Mouse (Mus musculus) testis, adult 2 months (tissue): Measurements from ENCODE around the gene Mical3. TPM values are rescaled to one million over a fixed set of nuclear protein-coding genes. Genes with fewer than 3 reads are reported as not detected.

Experiments
- H3K27ac ChIP-seq: fragments of 200-500 bp; 2 replicates; pipeline ENCODE4 v1.5.1; 2012; ENCODE audit warnings: low read depth, low read length; ENCODE audit not compliant: control insufficient read depth, insufficient read depth
- H3K27me3 ChIP-seq: fragments of 200-500 bp; 2 replicates; pipeline ENCODE4 v1.6.1; 2012; ENCODE audit warnings: mild to moderate bottlenecking, low read length, moderate library complexity; ENCODE audit not compliant: control insufficient read depth, insufficient read depth
- H3K36me3 ChIP-seq: fragments of 200-500 bp; 2 replicates; pipeline ENCODE4 v1.6.1; 2012; ENCODE audit warnings: mild to moderate bottlenecking, low read length; ENCODE audit not compliant: control insufficient read depth, insufficient read depth
- H3K4me1 ChIP-seq: fragments of 200-500 bp; 2 replicates; pipeline ENCODE4 v1.6.1; 2012; ENCODE audit warnings: low read length; ENCODE audit not compliant: control insufficient read depth, insufficient read depth
- H3K4me3 ChIP-seq: fragments of 200-500 bp; 2 replicates; pipeline ENCODE4 v1.5.1; 2012; ENCODE audit warnings: low read depth, mild to moderate bottlenecking, low read length, moderate library complexity, mixed read lengths; ENCODE audit not compliant: control insufficient read depth
- CTCF ChIP-seq: fragments of 200-500 bp; IDR thresholded peaks from 2 replicates; pipeline ENCODE4 v1.5.1; 2012; ENCODE audit warnings: low read depth, mild to moderate bottlenecking, inconsistent platforms, low read length, moderate library complexity; ENCODE audit not compliant: control insufficient read depth, insufficient read depth, insufficient replicate concordance
- POLR2A ChIP-seq: fragments of 200-500 bp; IDR thresholded peaks from 2 replicates; pipeline ENCODE4 v1.6.1; 2012; ENCODE audit warnings: low read depth, mild to moderate bottlenecking, inconsistent platforms, low read length, moderate library complexity; ENCODE audit not compliant: control insufficient read depth
- polyA plus RNA-seq: library from polyadenylated mRNA; depleted of rRNA; stranded (reverse); fragments of >200 nt; gene quantifications from 2 replicates; pipeline ENCODE4 v1.2.3, GENCODE M21; 2012

The Mical3 gene
- polyA plus RNA-seq, 1 experiment: 199 TPM

- Histone ChIP-seq H3K4me1 (no peaks in the 10 kb centered on the region), H3K4me3 (peak overlapping the region; percentile 33), H3K27ac (no peak overlapping the region), H3K36me3 (no peaks in the 10 kb centered on the region), H3K27me3 (no peaks in the 10 kb centered on the region)
- TF ChIP-seq POLR2A: no peak
- TF ChIP-seq CTCF: no peak
Measured at GRCm38 (mm10) chr6:120938763-120939450, 191.9 kb downstream of the Mical3 start.

- peak overlapping the region; percentile 44 for H3K4me3 ChIP-seq
- H3K36me3 ChIP-seq: no peaks in the 10 kb centered on the region
- no peak for TF ChIP-seq POLR2A
- TF ChIP-seq CTCF: no peak
- no peaks in the 10 kb centered on the region for H3K4me1 ChIP-seq
- H3K27ac ChIP-seq: no peak overlapping the region
- no peaks in the 10 kb centered on the region for H3K27me3 ChIP-seq
Measured at GRCm38 (mm10) chr6:120937999-120938608, 192.7 kb downstream of the Mical3 start.

GRCm38 (mm10) chr6:120937104-120937617, 193.6 kb downstream of the Mical3 start:
- Histone ChIP-seq H3K27ac (no peak overlapping the region), H3K4me1 (no peaks in the 10 kb centered on the region), H3K36me3 (no peaks in the 10 kb centered on the region), H3K27me3 (no peaks in the 10 kb centered on the region), H3K4me3 (peak overlapping the region; percentile 11)
- TF ChIP-seq CTCF (no peak), POLR2A (no peak)

- Histone ChIP-seq H3K36me3 (no peaks in the 10 kb centered on the region), H3K27me3 (no peaks in the 10 kb centered on the region), H3K27ac (no peak overlapping the region), H3K4me3 (no peak overlapping the region), H3K4me1 (no peaks in the 10 kb centered on the region)
- TF ChIP-seq POLR2A (no peak), CTCF (no peak)
Measured at GRCm38 (mm10) chr6:120934176-120934575, 196.6 kb downstream of the Mical3 start.

- Histone ChIP-seq H3K4me1 (no peaks in the 10 kb centered on the region), H3K4me3 (no peak overlapping the region), H3K36me3 (no peaks in the 10 kb centered on the region), H3K27me3 (no peaks in the 10 kb centered on the region), H3K27ac (no peak overlapping the region)
- TF ChIP-seq CTCF: no peak
- TF ChIP-seq POLR2A: no peak
Measured at GRCm38 (mm10) chr6:120933670-120934069, 197.1 kb downstream of the Mical3 start.

GRCm38 (mm10) chr6:120932597-120932996, 198.2 kb downstream of the Mical3 start:
- H3K36me3 ChIP-seq: no peaks in the 10 kb centered on the region
- no peaks in the 10 kb centered on the region for H3K27me3 ChIP-seq
- no peak for TF ChIP-seq CTCF
- no peak for TF ChIP-seq POLR2A
- no peaks in the 10 kb centered on the region for H3K4me1 ChIP-seq
- H3K27ac ChIP-seq: no peak overlapping the region
- no peak overlapping the region for H3K4me3 ChIP-seq

GRCm38 (mm10) chr6:120930450-120931306, 200.1 kb downstream of the Mical3 start:
- Histone ChIP-seq H3K27ac (no peak overlapping the region), H3K27me3 (no peaks in the 10 kb centered on the region), H3K4me3 (no peak overlapping the region), H3K36me3 (no peaks in the 10 kb centered on the region), H3K4me1 (no peaks in the 10 kb centered on the region)
- TF ChIP-seq POLR2A (no peak), CTCF (no peak)
